Mouse (Mus musculus) retina, postnatal 1 day (tissue): ENCODE measurements around the gene Tfap4.
A peak's percentile ranks its signal among the peaks of the same experiment; 100 is the strongest.
"Not testable (repeated sequence)": the region's sequence is repeated elsewhere in the genome, so short reads cannot be mapped to it uniquely, and the experiment has no call there.

Experiments used
- DNase-seq: peaks from one replicate; pipeline ENCODE4 v3.0.0-alpha.2; 2012

Tfap4 gene

GRCm38 (mm10) chr16:4551885-4552284 is 7.8 kb downstream of the Tfap4 start:
- no peak for DNase-seq

GRCm38 (mm10) chr16:4551056-4551455 is 8.6 kb downstream of the Tfap4 start:
- peak; percentile 81 for DNase-seq

DNA sequence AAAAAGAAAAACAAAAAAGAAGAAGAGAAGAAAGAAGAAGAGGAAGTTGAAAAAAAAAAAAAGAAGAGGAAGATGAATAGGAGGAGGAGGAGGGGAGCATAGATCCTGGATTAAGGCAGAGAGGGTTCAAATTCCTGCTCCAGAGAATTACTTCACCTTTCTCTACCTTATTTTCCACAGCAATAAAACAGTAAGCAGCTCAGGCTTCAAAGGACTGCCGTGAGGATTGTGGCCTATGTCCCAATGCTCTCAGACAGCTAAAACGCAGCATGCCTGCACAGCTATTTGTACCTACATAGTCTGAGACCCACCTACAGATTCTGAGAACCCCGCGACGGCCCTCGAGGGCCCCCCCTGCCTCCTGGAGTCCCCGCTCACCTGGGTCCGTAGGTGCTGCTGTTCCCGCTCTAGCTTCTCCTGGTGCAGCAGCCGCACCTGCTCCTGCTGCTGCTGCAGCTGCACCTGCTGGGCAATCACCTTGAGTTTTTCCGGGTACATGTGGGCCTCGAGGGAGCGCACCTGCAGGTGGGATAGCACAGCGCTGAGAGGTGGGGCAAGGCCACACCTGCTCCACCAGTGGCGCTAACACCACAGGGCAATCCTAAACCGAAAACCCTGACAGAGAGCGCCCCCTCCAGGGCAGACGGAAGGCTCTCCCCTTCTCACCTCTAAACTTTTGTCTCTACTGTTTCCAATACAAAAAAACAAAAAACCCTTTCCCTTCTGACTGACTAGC is 10.5 kb downstream of the Tfap4 start:
- DNase-seq: no peak

- DNase-seq: no peak
Measured at GRCm38 (mm10) chr16:4547611-4548010, 12.0 kb downstream of the Tfap4 start.

GRCm38 (mm10) chr16:4546838-4547237 is 12.8 kb downstream of the Tfap4 start:
- DNase-seq: no peak

- DNase-seq: no peak
Measured at GRCm38 (mm10) chr16:4544845-4545244, 14.8 kb downstream of the Tfap4 start.

DNA sequence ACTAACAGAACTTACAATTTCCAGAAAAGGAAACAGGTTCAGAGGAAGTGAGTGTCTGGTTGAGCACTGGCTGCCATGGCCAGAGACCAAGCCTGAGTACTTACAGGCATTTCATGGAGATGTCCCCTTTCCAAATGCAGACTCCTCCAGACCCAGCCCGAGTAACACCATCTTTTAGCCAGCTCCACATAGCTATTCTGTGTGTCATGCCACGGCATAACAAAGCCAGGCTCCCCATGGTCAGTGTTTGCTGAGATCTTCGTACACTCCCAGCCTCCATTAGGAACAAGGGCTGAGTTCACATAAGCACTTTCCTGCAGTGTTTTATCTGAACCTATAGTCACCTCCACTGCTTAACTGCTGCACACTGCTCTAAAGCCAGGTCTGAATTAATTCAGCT is 16.4 kb downstream of the Tfap4 start:
- DNase-seq: no peak

- no peak for DNase-seq
Measured at GRCm38 (mm10) chr16:4542236-4542774, 17.3 kb downstream of the Tfap4 start.

- peak; percentile 100 for DNase-seq
Measured at GRCm38 (mm10) chr16:4541501-4542198, 18.0 kb downstream of the Tfap4 start, which contains the start of gene Srl. Gene Srl (minus strand): TSS chr16:4541816.

DNA sequence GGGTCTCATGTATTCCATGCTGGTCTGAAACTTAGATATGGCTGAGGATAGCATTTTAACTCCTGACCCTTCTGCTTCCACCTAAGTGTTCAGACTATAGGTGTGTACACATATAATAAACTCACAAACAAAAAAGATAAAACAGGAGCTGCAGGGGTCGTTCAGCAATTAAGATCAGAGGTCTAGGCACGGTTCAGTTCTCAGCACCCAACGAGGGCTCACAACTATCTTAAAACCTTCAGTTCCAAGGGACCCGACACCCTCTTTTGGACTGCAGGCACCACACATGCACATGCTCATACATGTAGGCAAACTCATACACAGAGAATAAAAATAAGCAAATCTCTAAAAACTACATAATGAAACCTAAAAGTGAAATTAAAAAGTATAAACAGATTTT is 18.6 kb downstream of the Tfap4 start:
- no peak for DNase-seq

- no peak for DNase-seq
Measured at GRCm38 (mm10) chr16:4540064-4540775, 19.4 kb downstream of the Tfap4 start.

GRCm38 (mm10) chr16:4539521-4539920 is 20.1 kb downstream of the Tfap4 start:
- DNase-seq: no peak

GRCm38 (mm10) chr16:4537616-4538358 is 21.9 kb downstream of the Tfap4 start:
- DNase-seq: no peak

GRCm38 (mm10) chr16:4527373-4527772 is 32.3 kb downstream of the Tfap4 start:
- not testable (repeated sequence) for DNase-seq

DNA sequence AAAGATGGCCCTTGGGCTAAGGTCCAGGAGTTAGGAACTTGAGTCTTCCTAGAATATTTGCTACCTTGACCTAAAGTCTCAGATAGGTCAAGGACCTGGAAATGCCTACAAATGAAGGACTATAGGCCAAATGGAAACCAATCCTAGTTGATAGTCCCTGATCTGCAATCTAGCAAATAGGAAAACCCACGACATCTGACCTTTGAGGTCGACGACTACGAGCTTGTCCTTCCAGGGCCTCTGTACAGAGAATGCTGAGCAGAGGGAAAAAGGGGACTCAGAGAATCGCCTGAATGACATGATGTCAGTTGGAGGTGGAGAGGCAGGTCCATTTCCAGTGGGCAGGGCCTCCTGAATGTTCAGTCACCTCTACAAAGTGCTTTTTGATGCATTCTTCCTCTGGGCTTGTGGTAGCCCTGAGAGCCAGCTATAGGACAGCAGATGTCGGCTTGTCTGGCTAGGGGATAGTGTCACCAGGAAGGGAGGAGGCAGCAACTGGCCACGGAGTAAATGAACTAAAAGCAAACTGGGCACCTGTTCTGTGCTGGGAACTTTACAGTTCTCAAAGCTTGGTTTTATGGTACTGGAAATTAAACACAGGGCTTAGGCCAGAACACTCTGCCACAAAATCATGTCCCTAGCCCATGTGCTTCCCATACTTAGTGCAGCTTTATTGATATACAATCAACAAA is 36.2 kb downstream of the Tfap4 start:
- no peak for DNase-seq

DNA sequence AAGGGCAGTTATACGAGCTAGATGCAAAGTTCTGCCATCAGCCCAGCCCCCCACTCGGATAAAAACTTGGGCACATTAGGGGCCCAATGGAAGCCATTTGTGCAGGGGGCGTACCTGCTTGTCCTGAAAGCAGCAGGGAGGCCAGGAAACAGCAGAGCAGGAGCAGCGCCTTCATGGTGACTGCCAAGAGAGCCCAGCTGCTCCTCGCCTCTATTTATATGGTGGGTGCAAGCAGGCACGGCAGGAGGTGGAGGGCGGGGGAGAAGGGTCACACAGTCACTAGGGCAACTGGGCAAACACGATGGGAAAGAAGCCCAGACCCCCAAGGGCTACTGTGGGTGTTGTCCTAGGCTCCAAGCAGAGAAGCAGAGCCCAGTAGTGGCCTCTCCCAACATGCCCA is 36.8 kb downstream of the Tfap4 start:
- DNase-seq: no peak

DNA sequence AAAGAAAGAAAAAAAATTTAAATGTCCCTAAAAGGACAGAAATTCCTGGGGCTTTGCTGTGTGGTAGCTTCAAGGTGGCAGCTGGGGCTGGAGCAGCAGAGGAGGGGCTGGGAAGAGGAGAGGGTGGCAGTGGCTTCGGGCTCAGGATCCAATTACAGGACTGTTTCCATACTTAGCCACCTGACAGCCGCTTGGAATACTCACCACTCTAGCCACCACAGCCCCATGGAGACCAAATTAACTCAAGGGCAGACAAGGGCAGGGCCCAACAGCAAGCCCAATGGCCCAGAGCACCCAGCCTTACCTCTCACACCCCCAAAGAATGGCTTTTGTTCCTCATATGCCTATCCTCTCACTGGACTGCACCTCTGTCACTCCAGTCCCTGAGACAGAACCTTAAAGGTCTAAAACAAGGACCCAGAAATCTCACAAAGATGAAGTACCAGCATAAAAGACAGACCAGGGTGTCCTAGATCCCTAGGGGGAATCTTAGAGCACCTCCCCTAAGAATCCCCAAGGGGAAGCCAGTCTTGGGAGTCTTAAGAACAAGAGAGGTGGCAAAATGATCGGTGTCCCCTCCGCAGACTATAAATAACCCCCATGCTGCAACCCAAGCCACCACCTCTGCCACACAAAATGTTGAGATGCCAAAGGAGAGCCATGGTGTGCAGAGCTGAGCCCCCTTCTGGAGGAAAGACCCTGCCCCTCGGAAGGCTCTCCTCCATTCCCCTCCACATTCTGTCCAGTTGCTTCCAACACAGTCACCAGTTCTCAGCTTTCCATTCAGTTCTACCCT is 37.7 kb downstream of the Tfap4 start:
- no peak for DNase-seq

- DNase-seq: no peak
Measured at GRCm38 (mm10) chr16:4521074-4521667, 38.5 kb downstream of the Tfap4 start.

GRCm38 (mm10) chr16:4520673-4521072 is 39.0 kb downstream of the Tfap4 start:
- DNase-seq: no peak

GRCm38 (mm10) chr16:4519825-4520224 is 39.8 kb downstream of the Tfap4 start:
- DNase-seq: no peak

DNA sequence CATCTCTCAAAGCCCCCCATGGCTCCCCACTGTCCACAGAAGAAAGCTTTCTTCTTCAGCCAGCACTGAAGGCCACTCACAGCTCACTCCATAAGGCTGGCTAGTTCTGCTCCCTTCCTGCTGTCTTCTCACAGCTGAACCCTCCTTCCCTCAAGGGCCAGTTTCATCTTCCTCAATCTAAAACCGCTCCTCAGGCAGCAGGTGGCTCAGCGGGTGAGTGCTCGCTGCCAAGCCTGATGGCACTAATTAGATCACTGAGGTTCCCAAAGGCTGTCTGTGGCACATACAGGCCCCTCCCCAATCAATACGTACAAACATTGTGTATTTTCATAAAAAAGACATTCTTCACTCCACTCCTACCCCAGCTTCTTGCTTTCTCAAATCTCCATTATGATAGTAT is 40.5 kb downstream of the Tfap4 start:
- peak; percentile 22 for DNase-seq
